13 mouse cellular contexts compared by ENCODE assay signal in the genomic region with DNA sequence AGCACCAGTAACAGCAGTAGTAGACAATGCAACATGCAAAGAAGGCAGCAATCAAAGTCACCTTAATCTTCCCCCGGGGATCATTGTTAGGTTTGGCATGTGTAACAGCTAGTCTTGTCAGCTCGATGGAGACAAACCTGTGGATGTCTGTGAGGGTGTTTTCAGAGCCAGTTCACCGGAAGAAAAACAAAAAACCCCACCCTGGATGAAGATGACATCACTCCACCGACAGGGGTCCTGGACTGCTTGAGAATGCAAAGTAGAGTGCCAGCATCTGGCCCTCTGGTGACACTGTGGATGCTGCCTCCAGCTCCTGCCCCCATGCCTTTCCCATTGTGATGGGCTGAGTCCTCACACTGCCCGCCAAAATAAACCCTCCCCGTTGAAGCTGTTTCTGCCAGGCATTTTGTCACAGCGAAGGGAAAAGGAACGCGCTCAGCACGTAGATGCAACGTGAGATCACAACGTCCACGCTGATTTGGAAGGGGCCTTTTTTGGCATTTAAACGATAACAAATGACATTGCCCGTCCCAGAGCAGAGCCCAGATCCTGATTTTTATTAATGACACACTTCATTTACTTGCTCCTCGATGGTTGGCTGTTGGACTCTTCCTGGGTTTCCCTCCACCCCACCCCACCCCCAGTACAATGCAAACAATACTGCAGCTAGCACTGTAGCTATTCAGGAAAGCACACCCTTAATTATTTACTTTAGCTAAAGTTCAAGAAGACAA.
DNase-seq lines count a peak whose midpoint lies in the region; ATAC-seq and TF ChIP-seq lines count a peak whose summit lies in the region.
"Had no signal": no experiment of that assay in that cellular context is flagged by ENCODE, and none has a peak within 500 bp of the region (broad histone marks: within the 10 kb centered on the region; RNA-seq: fewer than 3 reads in every experiment).

No protein-coding gene starts in this region.

- WGBS in lung, adult 2 months: 35% methylated on average over 16 of the region's 16 CpGs
- 22% methylated on average over 16 of the region's 16 CpGs for WGBS in lung, embryonic 15.5 days
- 43% methylated on average over 16 of the region's 16 CpGs for WGBS in stomach, postnatal 0 days
- WGBS in forebrain, embryonic 11.5 days: 86% methylated on average over 16 of the region's 16 CpGs

- H3K27me3 ChIP-seq in lung, embryonic 15.5 days: no peaks in the 10 kb centered on the region
- no peaks in the 10 kb centered on the region for H3K27me3 ChIP-seq in stomach, postnatal 0 days (ENCODE audit: control insufficient read depth, insufficient read depth, low read length)
- H3K27me3 ChIP-seq in forebrain, embryonic 11.5 days (ENCODE audit: control insufficient read depth, insufficient read depth, low read length): no peaks in the 10 kb centered on the region
- H3K27me3 ChIP-seq: forebrain, embryonic 13.5 days had no signal

- no peaks in the 10 kb centered on the region for H3K9me3 ChIP-seq in lung, embryonic 15.5 days
- no peaks in the 10 kb centered on the region for H3K9me3 ChIP-seq in stomach, postnatal 0 days (ENCODE audit: control insufficient read depth, low read length)
- no peaks in the 10 kb centered on the region for H3K9me3 ChIP-seq in forebrain, embryonic 11.5 days (ENCODE audit: control insufficient read depth, low read length)

- no peaks in the 10 kb centered on the region for H3K36me3 ChIP-seq in lung, embryonic 15.5 days
- no peaks in the 10 kb centered on the region for H3K36me3 ChIP-seq in stomach, postnatal 0 days (ENCODE audit: control insufficient read depth, insufficient read depth, low read length)
- no peaks in the 10 kb centered on the region for H3K36me3 ChIP-seq in forebrain, embryonic 11.5 days (ENCODE audit: control insufficient read depth, insufficient read depth, low read length)

- DNase-seq in heart, adult 11 months: peak; percentile 89
- DNase-seq in heart, adult 9 months (ENCODE audit: low spot score in 2 of 2): no peak
- peak; percentile 34 to 39 for DNase-seq in lung, adult 18-20 months
- DNase-seq in lung, adult 2 months: no peak
- DNase-seq in stomach, postnatal 0 days (ENCODE audit: low spot score): peak; percentile 62
- no peak for DNase-seq in cerebellum, adult 9-10 months
- no peak for DNase-seq in forebrain, embryonic 11.5 days (ENCODE audit: low spot score)
- DNase-seq: adrenal gland, postnatal 14 days; embryo, embryonic 11 days; kidney, adult 18-20 months had no signal

- H3K27ac ChIP-seq in lung, embryonic 15.5 days: peak overlapping the region; percentile 97
- peak overlapping the region; percentile 73 for H3K27ac ChIP-seq in stomach, postnatal 0 days (replicated peaks)
- H3K27ac ChIP-seq in forebrain, embryonic 11.5 days (ENCODE audit: low read depth, low read length): no peak overlapping the region

- H3K4me1 ChIP-seq in lung, adult 2 months (ENCODE audit: control insufficient read depth, insufficient read depth, low read length): peaks cover 7% of the 10 kb centered on the region; the same call in 1 of the 2 replicates
- peaks cover 83% of the 10 kb centered on the region for H3K4me1 ChIP-seq in lung, embryonic 15.5 days
- peaks cover 2% of the 10 kb centered on the region for H3K4me1 ChIP-seq in stomach, postnatal 0 days (replicated peaks; ENCODE audit: control insufficient read depth, insufficient read depth)
- H3K4me1 ChIP-seq in forebrain, embryonic 11.5 days (replicated peaks; ENCODE audit: control insufficient read depth, insufficient read depth, low read length): peaks cover 15% of the 10 kb centered on the region; the same call in 1 of the 2 replicates

- no peak for TF ChIP-seq EP300 in stomach, postnatal 0 days (optimal IDR thresholded peaks at IDR 0.05)

- TF ChIP-seq CTCF in lung, adult 2 months (IDR thresholded peaks at IDR 0.05; ENCODE audit: insufficient read depth, low read length): no peak
- TF ChIP-seq CTCF in stomach, postnatal 0 days (IDR thresholded peaks at IDR 0.05; ENCODE audit: low read depth): peak; percentile 27

- H3K4me3 ChIP-seq in lung, adult 2 months (replicated peaks; ENCODE audit: extremely low read depth, low read depth, low read length): no peak overlapping the region
- H3K4me3 ChIP-seq in lung, embryonic 15.5 days: no peak overlapping the region
- no peak overlapping the region for H3K4me3 ChIP-seq in stomach, postnatal 0 days (ENCODE audit: low read depth, low read length)
- H3K4me3 ChIP-seq in forebrain, embryonic 11.5 days (ENCODE audit: low read depth, low read length): no peak overlapping the region
- H3K4me3 ChIP-seq: forebrain, embryonic 13.5 days had no signal

- TF ChIP-seq POLR2A in lung, adult 2 months (IDR thresholded peaks at IDR 0.05; ENCODE audit: borderline replicate concordance, extremely low read depth, low read depth, low read length): no peak

- ATAC-seq in lung, embryonic 15.5 days (ENCODE audit: borderline replicate concordance, extremely low read depth, low FRiP score, low TSS enrichment): peak; percentile 73
- peak; percentile 41 for ATAC-seq in stomach, postnatal 0 days (ENCODE audit: low FRiP score, low TSS enrichment)
- ATAC-seq in forebrain, embryonic 11.5 days (replicated peaks; ENCODE audit: low FRiP score): no peak
- ATAC-seq: forebrain, embryonic 13.5 days; midbrain, embryonic 16.5 days had no signal

- H3K9ac ChIP-seq in lung, embryonic 15.5 days: no peak overlapping the region
- H3K9ac ChIP-seq in stomach, postnatal 0 days (ENCODE audit: low read length): no peak overlapping the region
- H3K9ac ChIP-seq in forebrain, embryonic 11.5 days (ENCODE audit: low read length): no peak overlapping the region
- H3K9ac ChIP-seq: forebrain, embryonic 13.5 days had no signal

- peak overlapping the region; percentile 21 for H3K4me2 ChIP-seq in lung, embryonic 15.5 days
- no peak overlapping the region for H3K4me2 ChIP-seq in stomach, postnatal 0 days (replicated peaks; ENCODE audit: low read depth)
- no peak overlapping the region for H3K4me2 ChIP-seq in forebrain, embryonic 11.5 days (ENCODE audit: low read depth, low read length, severe bottlenecking)
- H3K4me2 ChIP-seq: forebrain, embryonic 13.5 days had no signal

Comparison
In these comparisons a context has a peak if more than half of its experiments do, and no peak if none do; other contexts are left out.
1. DNase-seq: peak in heart, adult 11 months (single experiment), lung, adult 18-20 months (2 of 2) and stomach, postnatal 0 days (single experiment); none in heart, adult 9 months (0 of 2), lung, adult 2 months (single experiment), cerebellum, adult 9-10 months (single experiment) and forebrain, embryonic 11.5 days (single experiment).